Mouse (Mus musculus): ENCODE data around the gene H2-DMb1.
A peak's percentile ranks its signal among the peaks of the same experiment; 100 is the strongest.

The H2-DMb1 gene

DNA sequence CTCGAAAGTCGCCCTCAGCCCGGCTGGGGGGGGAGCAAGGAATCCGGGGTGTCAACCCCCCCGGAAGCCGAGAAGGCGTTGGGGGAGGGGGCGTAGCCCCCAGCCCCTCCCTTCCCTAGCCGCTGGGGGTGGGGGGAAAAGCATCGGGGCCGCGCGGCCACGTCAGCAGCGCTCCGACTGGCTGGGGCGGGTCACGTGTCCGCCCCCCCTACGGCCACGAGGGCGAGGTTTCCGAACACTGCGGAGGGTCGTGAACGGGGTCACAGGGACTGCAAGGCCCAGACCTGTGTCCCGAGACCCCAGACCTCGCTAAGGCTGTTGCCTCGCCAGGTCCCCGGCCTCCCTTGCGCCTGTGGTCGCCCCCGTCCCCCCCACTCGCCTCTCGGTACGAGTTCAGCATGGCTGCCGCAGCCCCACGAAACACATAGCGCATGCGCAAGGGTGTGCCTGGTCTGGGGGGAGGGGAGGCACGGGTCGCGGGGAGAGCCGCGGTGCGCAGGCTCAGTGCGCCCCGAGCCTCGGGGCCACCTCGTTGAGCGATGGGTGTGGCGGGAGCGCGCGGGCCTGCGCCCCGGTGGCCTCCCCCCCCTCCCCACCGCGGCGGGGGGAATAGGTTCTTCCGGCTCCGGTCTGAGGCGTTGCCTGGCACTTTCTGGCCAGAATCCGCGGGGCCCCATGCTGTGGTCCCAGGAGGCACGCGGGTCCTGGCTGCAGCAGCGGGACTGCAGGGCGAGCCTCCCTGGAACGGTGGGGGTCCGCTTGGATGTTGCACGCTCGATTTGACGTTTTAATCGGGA lies 30.5 kb upstream of the H2-DMb1 start, which contains the start of gene Brd2:
Brd2 (minus strand) TSS at position 447 of the 797 bp plus-strand sequence.
- DNase-seq (ENCODE audit: low spot score in 2 of 2), result peak; percentile 97 to 98

- no peak for DNase-seq (ENCODE audit: low spot score in 2 of 2)
These were observed 29.8 kb upstream of the H2-DMb1 start for GRCm38 (mm10) chr17:34123111-34123510.

DNA sequence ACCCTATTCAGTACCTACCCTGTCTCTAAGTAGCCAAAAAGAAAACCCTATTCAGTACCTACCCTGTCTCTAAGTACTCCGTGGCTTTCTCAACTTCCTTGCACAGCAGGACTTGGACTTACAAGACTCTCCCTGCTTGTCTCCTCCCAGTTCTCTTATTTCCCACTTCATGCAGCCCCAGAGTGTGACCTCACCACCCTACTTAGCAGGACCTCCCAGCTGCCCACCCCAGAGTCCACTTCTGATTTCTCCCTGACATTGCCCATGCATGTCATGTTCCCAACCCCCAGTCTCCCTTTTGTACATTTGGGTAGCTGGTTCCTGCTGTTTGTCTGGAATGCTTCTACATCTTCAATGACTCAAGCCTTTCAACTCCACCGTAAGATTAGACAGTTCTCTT lies 29.4 kb upstream of the H2-DMb1 start:
- DNase-seq (ENCODE audit: low spot score in 2 of 2), result no peak

GRCm38 (mm10) chr17:34124649-34125048 lies 28.2 kb upstream of the H2-DMb1 start:
- no peak for DNase-seq (ENCODE audit: low spot score in 2 of 2)

GRCm38 (mm10) chr17:34126826-34127420 lies 25.9 kb upstream of the H2-DMb1 start:
- no peak for DNase-seq (ENCODE audit: low spot score in 2 of 2)

- no peak for DNase-seq (ENCODE audit: low spot score in 2 of 2)
These were observed 25.4 kb upstream of the H2-DMb1 start for GRCm38 (mm10) chr17:34127475-34127874.

- no peak for DNase-seq (ENCODE audit: low spot score in 2 of 2)
These were observed 24.5 kb upstream of the H2-DMb1 start for GRCm38 (mm10) chr17:34128264-34128937.

DNA sequence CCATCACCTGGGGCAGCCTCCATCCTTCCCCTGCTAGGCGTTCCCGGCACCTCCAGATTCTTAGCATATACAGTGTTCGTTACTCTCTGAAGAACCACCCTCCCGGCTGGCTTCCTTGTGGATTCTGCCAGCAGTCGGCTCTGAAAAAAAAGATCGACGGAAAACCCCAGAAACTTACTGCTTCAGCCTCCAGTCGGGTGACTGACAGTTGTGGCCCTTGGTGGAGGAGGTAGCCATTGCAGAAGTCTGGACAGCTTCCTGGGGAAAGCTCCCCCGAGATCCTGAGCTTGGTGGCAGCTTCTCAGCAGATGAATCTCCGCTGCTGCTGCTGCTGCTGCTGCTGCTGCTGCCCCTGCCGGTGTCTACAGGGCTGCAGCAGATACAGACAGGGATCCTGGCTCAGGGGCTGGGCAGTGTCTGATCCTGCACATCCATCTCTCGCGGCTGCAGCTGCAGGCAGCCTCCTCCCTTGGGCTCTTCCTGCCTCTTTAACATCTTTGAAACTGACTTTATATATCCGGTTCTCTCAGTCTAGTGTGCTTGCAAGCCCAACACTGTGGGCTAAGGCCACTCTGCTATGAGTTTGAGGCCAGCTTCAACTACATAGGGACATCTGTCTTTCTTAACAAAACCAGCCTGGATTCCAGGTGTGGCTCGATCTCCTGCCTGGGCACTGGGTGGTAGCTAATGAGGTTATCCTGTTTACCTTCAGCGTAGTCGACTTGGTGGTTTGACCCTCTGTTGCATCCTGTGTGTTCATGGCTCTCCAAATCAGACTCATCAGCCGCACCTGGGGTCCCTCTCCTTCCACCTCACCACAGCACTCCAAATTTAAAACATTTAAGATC lies 23.7 kb upstream of the H2-DMb1 start:
- no peak for DNase-seq (ENCODE audit: low spot score in 2 of 2)

- no peak for DNase-seq (ENCODE audit: low spot score in 2 of 2)
These were observed 22.6 kb upstream of the H2-DMb1 start for GRCm38 (mm10) chr17:34130073-34130947.

GRCm38 (mm10) chr17:34131911-34132310 lies 21.0 kb upstream of the H2-DMb1 start:
- no peak for DNase-seq (ENCODE audit: low spot score in 2 of 2)

DNA sequence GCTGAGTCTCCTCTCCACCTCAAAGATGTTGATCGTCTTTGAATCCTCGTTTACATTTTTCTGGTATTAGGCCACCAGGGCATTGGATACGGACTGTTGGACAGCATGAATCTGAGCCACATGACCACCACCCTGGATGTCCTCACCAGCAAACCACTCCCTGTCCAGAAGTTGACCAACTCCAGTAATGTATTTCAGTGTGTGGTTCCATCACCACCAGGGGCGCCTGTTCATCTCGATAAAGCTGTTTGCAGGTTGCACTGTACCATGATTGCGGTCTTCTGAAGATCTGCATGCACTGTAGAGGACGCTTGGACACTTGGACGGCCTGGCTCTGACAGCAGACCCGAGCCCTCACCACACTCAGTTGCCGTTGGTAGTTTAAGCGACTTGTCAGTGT lies 19.6 kb upstream of the H2-DMb1 start:
- DNase-seq (ENCODE audit: low spot score in 2 of 2), result no peak

DNA sequence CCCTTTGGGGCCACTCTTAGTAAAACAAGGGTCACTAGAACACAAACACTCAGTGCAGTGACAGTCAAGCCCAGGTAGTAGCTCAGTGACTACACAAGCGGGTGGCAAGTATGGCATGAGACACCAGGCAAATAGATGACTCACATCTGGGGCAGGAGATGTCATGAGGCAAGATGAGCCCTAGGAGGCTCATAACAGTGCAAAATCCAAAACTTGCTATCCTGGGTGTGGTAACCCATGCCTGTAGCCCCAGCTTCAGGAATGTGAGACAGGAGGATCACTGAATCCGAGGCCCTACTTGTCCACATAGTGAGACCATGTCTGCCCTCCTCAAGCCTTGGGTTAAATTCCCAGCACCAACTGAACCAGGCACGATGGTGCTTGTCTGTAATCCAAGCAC lies 18.4 kb upstream of the H2-DMb1 start:
- DNase-seq (ENCODE audit: low spot score in 2 of 2), result no peak

DNA sequence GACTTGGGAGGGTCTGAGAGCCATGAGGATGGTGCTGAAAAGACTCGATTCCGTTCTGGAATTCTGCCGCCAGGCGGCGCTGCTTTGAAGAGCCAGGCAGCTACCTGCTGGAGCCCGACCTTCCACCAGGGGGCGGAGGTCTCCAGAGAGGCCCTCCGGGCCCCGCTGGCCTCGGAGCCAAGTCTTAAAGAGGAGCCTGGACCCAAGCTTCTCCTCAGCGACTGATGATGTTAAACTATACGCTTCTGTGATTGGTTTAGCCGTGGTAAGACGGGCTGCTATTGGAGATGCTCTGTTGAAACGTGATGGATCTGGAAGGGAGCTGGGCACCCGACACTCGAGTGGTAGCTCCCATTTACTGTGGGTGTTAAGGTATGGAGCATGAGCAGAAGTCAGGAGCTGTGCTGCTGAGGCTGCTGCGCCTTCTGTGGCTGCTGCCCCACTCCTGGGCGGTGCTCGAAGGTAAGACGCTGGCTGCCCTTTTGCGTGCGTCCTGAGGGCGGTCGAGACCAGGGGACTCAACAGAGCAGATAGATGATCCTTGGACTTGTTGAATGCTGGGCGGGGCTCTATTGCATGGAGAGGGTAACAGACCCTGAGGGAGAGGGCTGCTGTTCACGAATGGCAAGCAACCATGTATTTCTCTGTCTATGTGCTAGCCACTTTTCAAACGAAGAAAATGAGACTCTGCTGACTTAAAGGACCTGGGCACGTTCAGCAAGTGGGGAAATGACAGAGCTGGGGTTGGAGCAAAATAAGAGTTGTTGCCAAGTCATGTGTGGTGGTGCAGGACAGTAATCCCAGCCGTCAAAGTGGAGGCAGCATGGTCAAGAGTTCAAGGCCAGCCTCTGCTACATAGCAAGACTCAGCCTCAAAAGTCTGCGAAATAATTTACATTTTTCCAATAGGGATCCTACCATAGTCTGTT lies 17.3 kb upstream of the H2-DMb1 start:
- peak; percentile 97 to 99 for DNase-seq (ENCODE audit: low spot score in 2 of 2)

DNA sequence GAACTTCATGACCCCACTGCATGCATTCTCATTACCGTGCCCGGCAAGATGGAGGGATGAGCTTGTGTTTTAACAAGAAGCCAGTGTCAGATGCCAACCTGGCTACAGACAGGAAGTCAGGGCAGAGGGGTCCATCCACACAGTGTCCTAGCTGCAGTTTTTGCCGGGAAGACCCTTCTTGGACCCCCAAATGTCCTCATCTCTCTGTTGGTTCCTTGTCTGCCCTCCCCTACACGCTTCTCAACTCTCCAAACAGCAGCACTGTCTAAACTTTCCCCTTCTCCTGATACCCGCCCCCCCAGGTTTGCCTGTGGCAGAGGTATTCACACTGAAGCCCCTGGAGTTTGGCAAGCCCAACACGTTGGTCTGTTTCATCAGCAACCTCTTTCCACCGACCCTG lies 15.3 kb upstream of the H2-DMb1 start:
- no peak for DNase-seq (ENCODE audit: low spot score in 2 of 2)

DNA sequence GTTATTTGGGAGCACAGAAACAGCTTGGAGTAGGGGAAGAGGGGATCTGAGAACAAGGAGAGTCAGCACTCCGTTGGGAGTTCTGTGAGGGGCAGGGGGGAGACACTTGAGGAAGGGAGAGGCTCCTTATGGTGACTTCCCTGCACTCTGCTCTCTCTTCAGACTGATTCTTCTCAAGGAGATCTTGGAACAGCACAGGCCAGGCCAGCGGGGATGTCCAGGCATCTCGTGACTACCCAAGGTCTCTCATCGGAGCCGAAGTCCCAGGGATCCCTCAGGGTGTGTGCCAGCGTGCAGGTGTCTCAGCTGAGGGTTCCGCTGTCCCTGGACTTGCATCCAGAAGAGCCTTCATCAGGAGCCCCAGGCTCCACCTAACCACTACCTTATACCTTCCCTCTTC lies 14.2 kb upstream of the H2-DMb1 start:
- no peak for DNase-seq (ENCODE audit: low spot score in 2 of 2)

GRCm38 (mm10) chr17:34139416-34139815 lies 13.5 kb upstream of the H2-DMb1 start:
- DNase-seq (ENCODE audit: low spot score in 2 of 2), result no peak

DNA sequence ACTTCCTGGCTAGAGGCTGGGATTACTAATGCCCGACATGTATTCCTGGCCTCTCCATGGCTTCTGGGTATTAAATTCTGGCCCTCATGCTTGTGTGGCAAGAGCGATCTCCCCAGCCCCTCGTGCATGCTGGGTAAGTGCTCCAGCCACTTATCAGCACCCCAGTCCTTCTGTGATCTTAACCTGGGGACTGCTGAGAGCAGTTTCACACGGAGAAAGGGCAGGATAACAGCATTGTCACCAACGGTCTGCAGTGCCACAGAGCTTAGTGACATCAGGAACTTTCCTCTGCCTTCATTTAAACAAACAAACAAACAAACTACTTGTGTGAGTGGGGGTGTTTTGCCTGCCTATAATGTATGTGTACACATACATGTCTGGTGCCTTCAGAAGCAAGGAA lies 12.6 kb upstream of the H2-DMb1 start:
- no peak for DNase-seq (ENCODE audit: low spot score in 2 of 2)

GRCm38 (mm10) chr17:34141448-34141847 lies 11.4 kb upstream of the H2-DMb1 start:
- no peak for DNase-seq (ENCODE audit: low spot score in 2 of 2)

GRCm38 (mm10) chr17:34142456-34143010 lies 10.3 kb upstream of the H2-DMb1 start:
- no peak for DNase-seq (ENCODE audit: low spot score in 2 of 2)
